Mouse (Mus musculus): ENCODE results near the gene Ctnna3. TPM values are rescaled to one million over a fixed set of nuclear protein-coding genes. Genes with fewer than 3 reads are reported as not detected.

Ctnna3 gene
- polyA plus RNA-seq, 1 experiment from 2014 or later: 1.8 TPM

- no peak overlapping the region for H3K4me3 ChIP-seq
- no peaks in the 10 kb centered on the region for H3K9me3 ChIP-seq
- H3K4me1 ChIP-seq (replicated peaks): peaks cover 17% of the 10 kb centered on the region
- no peak overlapping the region for H3K27ac ChIP-seq (replicated peaks)
- ATAC-seq (ENCODE audit: low FRiP score, low read depth): no peak
- no peaks in the 10 kb centered on the region for H3K27me3 ChIP-seq
- no peak overlapping the region for H3K4me2 ChIP-seq
- no peaks in the 10 kb centered on the region for H3K36me3 ChIP-seq
- no peak overlapping the region for H3K9ac ChIP-seq
- WGBS: 80% methylated on average over 2 of the region's 2 CpGs
These were observed 549.5 kb downstream of the Ctnna3 start for GRCm38 (mm10) chr10:63979410-63979809.

- H3K9ac ChIP-seq: no peak overlapping the region
- H3K4me3 ChIP-seq: no peak overlapping the region
- no peaks in the 10 kb centered on the region for H3K36me3 ChIP-seq
- no peaks in the 10 kb centered on the region for H3K9me3 ChIP-seq
- ATAC-seq (ENCODE audit: low FRiP score, low read depth): no peak
- WGBS: 62% methylated on average over 4 of the region's 4 CpGs
- H3K4me2 ChIP-seq: no peak overlapping the region
- no peaks in the 10 kb centered on the region for H3K4me1 ChIP-seq (replicated peaks)
- no peak overlapping the region for H3K27ac ChIP-seq (replicated peaks)
- no peaks in the 10 kb centered on the region for H3K27me3 ChIP-seq
These were observed 555.7 kb downstream of the Ctnna3 start for GRCm38 (mm10) chr10:63985576-63985975.

- Histone ChIP-seq H3K27me3 (no peaks in the 10 kb centered on the region), H3K9ac (no peak overlapping the region), H3K4me3 (no peak overlapping the region), H3K4me2 (no peak overlapping the region), H3K27ac (replicated peaks) (no peak overlapping the region), H3K9me3 (no peaks in the 10 kb centered on the region), H3K4me1 (replicated peaks) (no peaks in the 10 kb centered on the region), H3K36me3 (no peaks in the 10 kb centered on the region)
- no peak for ATAC-seq (ENCODE audit: low FRiP score, low read depth)
- WGBS: 91% methylated on average over 5 of the region's 5 CpGs
These were observed 564.4 kb downstream of the Ctnna3 start for GRCm38 (mm10) chr10:63994251-63994650.

GRCm38 (mm10) chr10:64001531-64001930 is 571.6 kb downstream of the Ctnna3 start:
- Histone ChIP-seq H3K27me3 (no peaks in the 10 kb centered on the region), H3K9ac (no peak overlapping the region), H3K4me3 (no peak overlapping the region), H3K36me3 (no peaks in the 10 kb centered on the region), H3K9me3 (no peaks in the 10 kb centered on the region), H3K4me1 (replicated peaks) (no peaks in the 10 kb centered on the region), H3K27ac (replicated peaks) (no peak overlapping the region), H3K4me2 (no peak overlapping the region)
- no peak for ATAC-seq (ENCODE audit: low FRiP score, low read depth)
- 84% methylated on average over 6 of the region's 6 CpGs for WGBS

- no peaks in the 10 kb centered on the region for H3K9me3 ChIP-seq
- no peak for ATAC-seq (ENCODE audit: low FRiP score, low read depth)
- no peak overlapping the region for H3K27ac ChIP-seq (replicated peaks)
- H3K4me2 ChIP-seq: no peak overlapping the region
- H3K4me1 ChIP-seq (replicated peaks): no peaks in the 10 kb centered on the region
- H3K9ac ChIP-seq: no peak overlapping the region
- 85% methylated on average over 9 of the region's 9 CpGs for WGBS
- H3K36me3 ChIP-seq: no peaks in the 10 kb centered on the region
- H3K4me3 ChIP-seq: no peak overlapping the region
- H3K27me3 ChIP-seq: no peaks in the 10 kb centered on the region
These were observed 572.1 kb downstream of the Ctnna3 start for GRCm38 (mm10) chr10:64001996-64002395.

- Histone ChIP-seq H3K9ac (no peak overlapping the region), H3K27ac (replicated peaks) (no peak overlapping the region), H3K36me3 (no peaks in the 10 kb centered on the region), H3K27me3 (no peaks in the 10 kb centered on the region), H3K9me3 (no peaks in the 10 kb centered on the region), H3K4me2 (no peak overlapping the region), H3K4me1 (replicated peaks) (no peaks in the 10 kb centered on the region), H3K4me3 (no peak overlapping the region)
- ATAC-seq (ENCODE audit: low FRiP score, low read depth): no peak
- 89% methylated on average over 1 of the region's 1 CpGs for WGBS
These were observed 590.4 kb downstream of the Ctnna3 start for GRCm38 (mm10) chr10:64020347-64020746.

- no peak for ATAC-seq (ENCODE audit: low FRiP score, low read depth)
- H3K27me3 ChIP-seq: no peaks in the 10 kb centered on the region
- H3K9ac ChIP-seq: no peak overlapping the region
- 64% methylated on average over 6 of the region's 6 CpGs for WGBS
- peaks cover 6% of the 10 kb centered on the region; the same call in 1 of the 2 replicates for H3K4me1 ChIP-seq (replicated peaks)
- no peaks in the 10 kb centered on the region for H3K9me3 ChIP-seq
- H3K4me2 ChIP-seq: no peak overlapping the region
- no peak overlapping the region for H3K4me3 ChIP-seq
- H3K27ac ChIP-seq (replicated peaks): no peak overlapping the region
- H3K36me3 ChIP-seq: no peaks in the 10 kb centered on the region
These were observed 593.4 kb downstream of the Ctnna3 start for GRCm38 (mm10) chr10:64023340-64023739.

- Histone ChIP-seq H3K9ac (no peak overlapping the region), H3K4me3 (no peak overlapping the region), H3K36me3 (no peaks in the 10 kb centered on the region), H3K4me2 (no peak overlapping the region), H3K27ac (replicated peaks) (no peak overlapping the region), H3K27me3 (no peaks in the 10 kb centered on the region), H3K4me1 (replicated peaks) (peaks cover 4% of the 10 kb centered on the region; the same call in 1 of the 2 replicates), H3K9me3 (no peaks in the 10 kb centered on the region)
- ATAC-seq (ENCODE audit: low FRiP score, low read depth): no peak
These were observed 601.0 kb downstream of the Ctnna3 start for GRCm38 (mm10) chr10:64030901-64031300.

GRCm38 (mm10) chr10:64039760-64040535 is 610.0 kb downstream of the Ctnna3 start:
- peak overlapping the region; percentile 5; the same call in 1 of the 2 replicates for H3K27ac ChIP-seq (replicated peaks)
- ATAC-seq (ENCODE audit: low FRiP score, low read depth): peak; percentile 73
- WGBS: 66% methylated on average over 17 of the region's 17 CpGs

GRCm38 (mm10) chr10:64041218-64041617 is 611.3 kb downstream of the Ctnna3 start:
- 72% methylated on average over 7 of the region's 7 CpGs for WGBS
- Histone ChIP-seq H3K9ac (no peak overlapping the region), H3K36me3 (no peaks in the 10 kb centered on the region), H3K4me1 (replicated peaks) (peaks cover 18% of the 10 kb centered on the region), H3K4me3 (no peak overlapping the region), H3K4me2 (no peak overlapping the region), H3K9me3 (no peaks in the 10 kb centered on the region), H3K27ac (replicated peaks) (no peak overlapping the region), H3K27me3 (no peaks in the 10 kb centered on the region)
- ATAC-seq (ENCODE audit: low FRiP score, low read depth): no peak

More at GRCm38 (mm10) chr10:64039760-64040535, 610.0 kb downstream of the Ctnna3 start:
- peaks cover 18% of the 10 kb centered on the region for H3K4me1 ChIP-seq (replicated peaks)
- no peaks in the 10 kb centered on the region for H3K9me3 ChIP-seq
- H3K4me2 ChIP-seq: no peak overlapping the region
- H3K27me3 ChIP-seq: no peaks in the 10 kb centered on the region
- H3K4me3 ChIP-seq: no peak overlapping the region
- no peak overlapping the region for H3K9ac ChIP-seq
- H3K36me3 ChIP-seq: no peaks in the 10 kb centered on the region

GRCm38 (mm10) chr10:64041892-64042291 is 612.0 kb downstream of the Ctnna3 start:
- H3K4me3 ChIP-seq: no peak overlapping the region
- ATAC-seq (ENCODE audit: low FRiP score, low read depth): no peak
- 64% methylated on average over 11 of the region's 11 CpGs for WGBS
- H3K4me2 ChIP-seq: no peak overlapping the region
- H3K9ac ChIP-seq: no peak overlapping the region
- no peaks in the 10 kb centered on the region for H3K36me3 ChIP-seq
- H3K4me1 ChIP-seq (replicated peaks): peaks cover 18% of the 10 kb centered on the region
- H3K9me3 ChIP-seq: no peaks in the 10 kb centered on the region
- H3K27me3 ChIP-seq: no peaks in the 10 kb centered on the region
- no peak overlapping the region for H3K27ac ChIP-seq (replicated peaks)

GRCm38 (mm10) chr10:64049151-64049550 is 619.3 kb downstream of the Ctnna3 start:
- Histone ChIP-seq H3K4me2 (no peak overlapping the region), H3K36me3 (no peaks in the 10 kb centered on the region), H3K4me1 (replicated peaks) (no peaks in the 10 kb centered on the region), H3K9me3 (no peaks in the 10 kb centered on the region), H3K27me3 (no peaks in the 10 kb centered on the region), H3K27ac (replicated peaks) (no peak overlapping the region), H3K9ac (no peak overlapping the region), H3K4me3 (no peak overlapping the region)
- ATAC-seq (ENCODE audit: low FRiP score, low read depth): no peak
- 91% methylated on average over 6 of the region's 6 CpGs for WGBS

- WGBS: 68% methylated on average over 6 of the region's 6 CpGs
- ATAC-seq (ENCODE audit: low FRiP score, low read depth): no peak
- H3K36me3 ChIP-seq: no peaks in the 10 kb centered on the region
- H3K27ac ChIP-seq (replicated peaks): no peak overlapping the region; the same call in 1 of the 2 replicates
- no peak overlapping the region for H3K9ac ChIP-seq
- H3K4me1 ChIP-seq (replicated peaks): no peaks in the 10 kb centered on the region
- no peaks in the 10 kb centered on the region for H3K9me3 ChIP-seq
- no peak overlapping the region for H3K4me3 ChIP-seq
- no peaks in the 10 kb centered on the region for H3K27me3 ChIP-seq
- no peak overlapping the region for H3K4me2 ChIP-seq
These were observed 620.0 kb downstream of the Ctnna3 start for GRCm38 (mm10) chr10:64049946-64050345.
